ENCODE assay signal across 11 mouse cellular contexts in the genomic region with DNA sequence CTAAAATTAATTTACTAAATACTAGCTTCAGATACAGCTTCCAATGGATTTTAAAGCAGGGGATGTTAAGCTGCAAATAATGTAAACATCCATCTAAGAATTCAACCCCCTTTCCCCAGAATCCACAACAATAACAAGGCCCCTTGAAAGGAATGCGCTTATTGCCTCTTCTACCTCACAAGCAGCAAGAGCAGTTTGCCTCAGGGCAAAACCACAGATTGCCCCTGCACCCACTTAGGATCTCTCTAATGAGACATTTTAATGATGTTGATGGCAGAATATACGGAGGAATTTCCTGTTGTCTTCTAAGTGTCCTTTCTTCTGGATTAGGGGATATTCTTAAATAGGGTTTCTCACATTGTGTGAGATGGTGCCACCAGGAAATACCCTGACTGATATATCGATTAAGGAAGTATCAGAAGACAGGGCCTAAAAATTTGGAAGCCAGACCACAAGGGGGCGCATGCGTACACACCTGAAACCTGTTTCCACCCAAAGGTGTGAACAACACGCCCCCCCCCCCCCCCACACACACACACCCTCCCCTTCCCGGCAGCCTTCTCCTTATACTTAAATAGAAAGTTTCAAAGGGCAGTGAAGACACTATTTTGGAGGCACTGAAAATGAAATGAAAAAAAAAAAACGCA. TPM values are rescaled to one million over a fixed set of nuclear protein-coding genes. Genes with fewer than 3 reads are reported as not detected.
DNase-seq lines count a peak whose midpoint lies in the region; ATAC-seq and TF ChIP-seq lines count a peak whose summit lies in the region.
"Had no signal": no experiment of that assay in that cellular context is flagged by ENCODE, and none has a peak within 500 bp of the region (broad histone marks: within the 10 kb centered on the region; RNA-seq: fewer than 3 reads in every experiment).

No protein-coding gene starts in this region.

- peak; percentile 11 for DNase-seq in adrenal gland, adult 2 months
- no peak for DNase-seq in adrenal gland, postnatal 4 days (ENCODE audit: low spot score in 2 of 2)
- peak; percentile 11 for DNase-seq in lung, postnatal 10 days
- no peak for DNase-seq in lung, adult 2 months
- DNase-seq in embryonic facial prominence, embryonic 11.5 days (ENCODE audit: low spot score) = no peak
- no peak for DNase-seq in spleen, adult 12 weeks (ENCODE audit: low spot score)
- DNase-seq in frontal cortex, postnatal 10 days (ENCODE audit: low spot score in 2 of 2) = no peak
- DNase-seq: right cerebral cortex, postnatal 14 days had no signal

- H3K4me3 ChIP-seq in lung, adult 2 months (replicated peaks; ENCODE audit: extremely low read depth, low read depth, low read length) = no peak overlapping the region
- no peak overlapping the region for H3K4me3 ChIP-seq in embryonic facial prominence, embryonic 11.5 days (ENCODE audit: low read depth, low read length)
- H3K4me3 ChIP-seq in stomach, embryonic 14.5 days (ENCODE audit: low read depth, low read length) = peak overlapping the region; percentile 29; the same call in 1 of the 2 replicates
- H3K4me3 ChIP-seq: liver, embryonic 15.5 days had no signal

- WGBS in lung, adult 2 months = 62% methylated on average over 8 of the region's 8 CpGs
- 48% methylated on average over 8 of the region's 8 CpGs for WGBS in embryonic facial prominence, embryonic 11.5 days
- 54% methylated on average over 8 of the region's 8 CpGs for WGBS in stomach, embryonic 14.5 days

- peak overlapping the region; percentile 3; the same call in 1 of the 2 replicates for H3K4me2 ChIP-seq in embryonic facial prominence, embryonic 11.5 days (ENCODE audit: low read depth, low read length)
- H3K4me2 ChIP-seq in stomach, embryonic 14.5 days (replicated peaks; ENCODE audit: low read depth, low read length) = peak overlapping the region; percentile 30
- H3K4me2 ChIP-seq: liver, embryonic 15.5 days had no signal

- H3K27ac ChIP-seq in embryonic facial prominence, embryonic 11.5 days (replicated peaks; ENCODE audit: low read depth, low read length) = no peak overlapping the region
- peak overlapping the region; percentile 84; the same call in 1 of the 2 replicates for H3K27ac ChIP-seq in stomach, embryonic 14.5 days (ENCODE audit: low read length)
- H3K27ac ChIP-seq: liver, embryonic 15.5 days had no signal

- no peaks in the 10 kb centered on the region for H3K36me3 ChIP-seq in embryonic facial prominence, embryonic 11.5 days (replicated peaks; ENCODE audit: control insufficient read depth, insufficient read depth, low read depth, low read length)
- H3K36me3 ChIP-seq in stomach, embryonic 14.5 days (ENCODE audit: control insufficient read depth, insufficient read depth, low read length) = no peaks in the 10 kb centered on the region
- H3K36me3 ChIP-seq: liver, embryonic 15.5 days had no signal

- H3K9ac ChIP-seq in embryonic facial prominence, embryonic 11.5 days (replicated peaks; ENCODE audit: low read length) = no peak overlapping the region
- H3K9ac ChIP-seq in stomach, embryonic 14.5 days (replicated peaks; ENCODE audit: low read depth, low read length) = no peak overlapping the region
- H3K9ac ChIP-seq: liver, embryonic 15.5 days had no signal

- no peak for TF ChIP-seq CTCF in lung, adult 2 months (IDR thresholded peaks at IDR 0.05; ENCODE audit: insufficient read depth, low read length)

- ATAC-seq in embryonic facial prominence, embryonic 11.5 days (replicated peaks; ENCODE audit: insufficient number of reproducible peaks, low FRiP score, low TSS enrichment, low read depth) = no peak
- ATAC-seq in stomach, embryonic 14.5 days (ENCODE audit: insufficient number of reproducible peaks, insufficient read depth, low FRiP score, low read depth) = no peak

- TF ChIP-seq POLR2A in lung, adult 2 months (IDR thresholded peaks at IDR 0.05; ENCODE audit: borderline replicate concordance, extremely low read depth, low read depth, low read length) = no peak

- H3K9me3 ChIP-seq in embryonic facial prominence, embryonic 11.5 days (replicated peaks; ENCODE audit: control insufficient read depth, low read length) = no peaks in the 10 kb centered on the region
- H3K9me3 ChIP-seq in stomach, embryonic 14.5 days (ENCODE audit: control insufficient read depth, low read depth, low read length) = no peaks in the 10 kb centered on the region
- H3K9me3 ChIP-seq: liver, embryonic 15.5 days had no signal

- H3K4me1 ChIP-seq in lung, adult 2 months (ENCODE audit: control insufficient read depth, insufficient read depth, low read length) = no peaks in the 10 kb centered on the region
- no peaks in the 10 kb centered on the region for H3K4me1 ChIP-seq in embryonic facial prominence, embryonic 11.5 days (ENCODE audit: control insufficient read depth, insufficient read depth, low read length)
- no peaks in the 10 kb centered on the region for H3K4me1 ChIP-seq in stomach, embryonic 14.5 days (ENCODE audit: control insufficient read depth, insufficient read depth, low read length)
- H3K4me1 ChIP-seq: liver, embryonic 15.5 days had no signal

- H3K27me3 ChIP-seq in embryonic facial prominence, embryonic 11.5 days (ENCODE audit: control insufficient read depth, insufficient read depth, low read length) = no peaks in the 10 kb centered on the region
- H3K27me3 ChIP-seq in stomach, embryonic 14.5 days (ENCODE audit: control insufficient read depth, insufficient read depth, low read length) = no peaks in the 10 kb centered on the region
- H3K27me3 ChIP-seq: liver, embryonic 15.5 days had no signal

RNA-seq across cellular contexts. Expression of a gene that starts 2.7 kb away (rescaled TPM):
- total RNA-seq in adrenal gland, adult 2 months (2021) = 10 to 100 TPM; 17.5 to 19.2 TPM
- 2.1 and 2.8 TPM in 2 replicates for polyA plus RNA-seq in adrenal gland, adult 2 months (2012; rRNA removed)
- total RNA-seq in adrenal gland, postnatal 4 days (2021) = 10 to 100 TPM; 49.9 to 55.2 TPM
- 5.0 and 12.5 TPM in 2 replicates for polyA plus RNA-seq in lung, adult 2 months (2012; rRNA removed)
- polyA plus RNA-seq in embryonic facial prominence, embryonic 11.5 days (2014; fragmentation: Nextera tagmentation; extraction: Ambion mirVana) = 106 and 116 TPM in 2 replicates
- 320 and 332 TPM in 2 replicates for polyA plus RNA-seq in stomach, embryonic 14.5 days (2014; fragmentation: Nextera tagmentation; extraction: Ambion mirVana)
- polyA plus RNA-seq: C2C12 had no signal

RNA-seq across cellular contexts. Expression of a gene that starts 39.1 kb away (rescaled TPM):
- total RNA-seq in adrenal gland, adult 2 months (2021) = not detected
- polyA plus RNA-seq in adrenal gland, adult 2 months (2012; rRNA removed) = not detected in 2 replicates
- 1 to 10 TPM in 1 of 2 experiments, under 1 TPM in 1; 0.78 to 4.7 TPM for total RNA-seq in adrenal gland, postnatal 4 days (2021)
- not detected in 2 replicates for polyA plus RNA-seq in lung, adult 2 months (2012; rRNA removed)
- 1.3 and 3.2 TPM in 2 replicates for polyA plus RNA-seq in embryonic facial prominence, embryonic 11.5 days (2014; fragmentation: Nextera tagmentation; extraction: Ambion mirVana)
- polyA plus RNA-seq in stomach, embryonic 14.5 days (2014; fragmentation: Nextera tagmentation; extraction: Ambion mirVana) = 1.7 and 1.8 TPM in 2 replicates
- polyA plus RNA-seq: C2C12 had no signal

Comparison
In these comparisons a context has a peak if more than half of its experiments do, and no peak if none do; other contexts are left out.
1. DNase-seq: peak in adrenal gland, adult 2 months (single experiment) and lung, postnatal 10 days (single experiment); none in adrenal gland, postnatal 4 days (0 of 2), lung, adult 2 months (single experiment), embryonic facial prominence, embryonic 11.5 days (single experiment), spleen, adult 12 weeks (single experiment) and frontal cortex, postnatal 10 days (0 of 2).